ENCODE assay signal across 9 mouse cellular contexts in the genomic region with DNA sequence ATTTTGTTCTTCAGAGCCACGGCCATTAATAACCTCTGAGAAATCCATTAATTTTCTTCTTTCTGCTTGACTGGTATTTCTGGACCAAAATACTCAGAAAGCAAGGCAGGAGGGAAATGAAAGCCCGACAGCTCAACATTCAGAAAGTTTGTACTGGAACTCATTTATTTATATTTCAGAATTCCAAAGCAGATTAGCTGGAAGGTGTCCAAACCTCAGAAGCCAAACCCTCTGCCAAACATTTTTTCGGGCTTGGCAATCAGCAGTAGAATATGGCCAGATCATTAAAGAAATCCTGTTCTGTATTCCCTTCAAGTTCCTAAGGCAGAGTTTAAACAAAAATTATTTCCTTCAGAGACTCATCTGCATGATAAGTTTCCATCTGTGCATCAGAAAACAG.
DNase-seq lines count a peak whose midpoint lies in the region; ATAC-seq and TF ChIP-seq lines count a peak whose summit lies in the region.
"Had no signal": no experiment of that assay in that cellular context is flagged by ENCODE, and none has a peak within 500 bp of the region (broad histone marks: within the 10 kb centered on the region; RNA-seq: fewer than 3 reads in every experiment).

No protein-coding gene starts in this region.

- ATAC-seq in forebrain, postnatal 0 days, result peak; percentile 29; the same call in 1 of the 2 replicates
- ATAC-seq in forebrain, embryonic 13.5 days, result no peak
- ATAC-seq in lung, embryonic 16.5 days (ENCODE audit: low read depth), result peak; percentile 73
- ATAC-seq in activated CD4-positive, CD25-positive, alpha-beta regulatory T cell, adult 4 months, result no peak

- no peak overlapping the region for H3K4me3 ChIP-seq in forebrain, postnatal 0 days (ENCODE audit: low read depth, low read length)
- H3K4me3 ChIP-seq in forebrain, embryonic 13.5 days, result no peak overlapping the region
- H3K4me3 ChIP-seq in lung, embryonic 16.5 days (ENCODE audit: low read length), result no peak overlapping the region

- TF ChIP-seq CTCF in forebrain, postnatal 0 days (IDR thresholded peaks at IDR 0.05; ENCODE audit: low read depth), result no peak

- 0 out of 2 replicates have a peak overlapping the region, but pooled peaks have one; percentile 0 for H3K27ac ChIP-seq in forebrain, postnatal 0 days (ENCODE audit: low read depth, low read length)
- H3K27ac ChIP-seq in forebrain, embryonic 13.5 days, result no peak overlapping the region
- H3K27ac ChIP-seq in lung, embryonic 16.5 days (ENCODE audit: low read length), result peak overlapping the region; percentile 90
- H3K27ac ChIP-seq: macrophage had no signal

- no peaks in the 10 kb centered on the region for H3K36me3 ChIP-seq in forebrain, postnatal 0 days (ENCODE audit: insufficient read depth)
- H3K36me3 ChIP-seq in forebrain, embryonic 13.5 days (ENCODE audit: poor library complexity, severe bottlenecking), result no peaks in the 10 kb centered on the region
- H3K36me3 ChIP-seq in lung, embryonic 16.5 days (ENCODE audit: control insufficient read depth, insufficient read depth, low read length), result no peaks in the 10 kb centered on the region

- 18% methylated on average over 3 of the region's 3 CpGs for WGBS in forebrain, postnatal 0 days
- WGBS in forebrain, embryonic 13.5 days, result 49% methylated on average over 3 of the region's 3 CpGs
- WGBS in lung, embryonic 16.5 days, result 5% methylated on average over 3 of the region's 3 CpGs

- H3K27me3 ChIP-seq in forebrain, postnatal 0 days (ENCODE audit: insufficient read depth, low read length), result no peaks in the 10 kb centered on the region
- H3K27me3 ChIP-seq in forebrain, embryonic 13.5 days, result no peaks in the 10 kb centered on the region
- no peaks in the 10 kb centered on the region for H3K27me3 ChIP-seq in lung, embryonic 16.5 days (ENCODE audit: control insufficient read depth, insufficient read depth, low read depth, low read length)

- DNase-seq in forebrain, postnatal 0 days, result peak; percentile 77
- peak; percentile 32 to 36 for DNase-seq in right cerebral cortex, postnatal 10 days (ENCODE audit: low spot score in 2 of 2)
- no peak for DNase-seq in right cerebral cortex, postnatal 14 days
- DNase-seq in heart, postnatal 36 days, result peak; percentile 39 to 43
- no peak for DNase-seq in thymus, postnatal 10 days (ENCODE audit: low spot score in 2 of 2)

- no peaks in the 10 kb centered on the region for H3K9me3 ChIP-seq in forebrain, postnatal 0 days (ENCODE audit: low read length)
- no peaks in the 10 kb centered on the region for H3K9me3 ChIP-seq in forebrain, embryonic 13.5 days (replicated peaks)
- no peaks in the 10 kb centered on the region for H3K9me3 ChIP-seq in lung, embryonic 16.5 days (ENCODE audit: control insufficient read depth, low read length)

- peaks cover 4% of the 10 kb centered on the region; the same call in 1 of the 2 replicates for H3K4me1 ChIP-seq in forebrain, postnatal 0 days (ENCODE audit: insufficient read depth)
- peaks cover 3% of the 10 kb centered on the region; the same call in 1 of the 2 replicates for H3K4me1 ChIP-seq in forebrain, embryonic 13.5 days
- peaks cover 15% of the 10 kb centered on the region for H3K4me1 ChIP-seq in lung, embryonic 16.5 days (replicated peaks; ENCODE audit: control insufficient read depth, insufficient read depth, low read length)

- no peak overlapping the region for H3K9ac ChIP-seq in forebrain, postnatal 0 days
- H3K9ac ChIP-seq in forebrain, embryonic 13.5 days, result no peak overlapping the region
- no peak overlapping the region for H3K9ac ChIP-seq in lung, embryonic 16.5 days (ENCODE audit: low read length)

- intact Hi-C loops in heart, postnatal 36 days (cut with DNase I), result loop anchor here (5.0 kb wide), 2 partner anchors 306 to 451 kb away; a partner anchor contains a TSS

- H3K4me2 ChIP-seq in forebrain, postnatal 0 days (ENCODE audit: low read depth), result no peak overlapping the region
- H3K4me2 ChIP-seq in forebrain, embryonic 13.5 days, result no peak overlapping the region
- H3K4me2 ChIP-seq in lung, embryonic 16.5 days (ENCODE audit: low read depth, low read length), result peak overlapping the region; percentile 21; the same call in 1 of the 2 replicates

Comparison
In these comparisons a context has a peak if more than half of its experiments do, and no peak if none do; other contexts are left out.
1. ATAC-seq: peak in forebrain, postnatal 0 days (single experiment) and lung, embryonic 16.5 days (single experiment); none in forebrain, embryonic 13.5 days (single experiment) and activated CD4-positive, CD25-positive, alpha-beta regulatory T cell, adult 4 months (single experiment).
2. DNase-seq: peak in forebrain, postnatal 0 days (single experiment), right cerebral cortex, postnatal 10 days (2 of 2) and heart, postnatal 36 days (2 of 2); none in right cerebral cortex, postnatal 14 days (single experiment) and thymus, postnatal 10 days (0 of 2).